Mouse (Mus musculus): ENCODE results near the gene Zfp764. TPM values are rescaled to one million over a fixed set of nuclear protein-coding genes. Genes with fewer than 3 reads are reported as not detected.
A peak's percentile ranks its signal among the peaks of the same experiment; 100 is the strongest.
"Not testable (repeated sequence)": the region's sequence is repeated elsewhere in the genome, so short reads cannot be mapped to it uniquely, and the experiment has no call there.

Gene Zfp764
- 1 to 10 TPM; 3.8 to 3.9 TPM for total RNA-seq (2021)
- long read RNA-seq, partial matches to known transcripts = 1 of 5 reads
- long read RNA-seq, other reads (novel, unspliced or antisense) = 2 of 5 reads

DNA sequence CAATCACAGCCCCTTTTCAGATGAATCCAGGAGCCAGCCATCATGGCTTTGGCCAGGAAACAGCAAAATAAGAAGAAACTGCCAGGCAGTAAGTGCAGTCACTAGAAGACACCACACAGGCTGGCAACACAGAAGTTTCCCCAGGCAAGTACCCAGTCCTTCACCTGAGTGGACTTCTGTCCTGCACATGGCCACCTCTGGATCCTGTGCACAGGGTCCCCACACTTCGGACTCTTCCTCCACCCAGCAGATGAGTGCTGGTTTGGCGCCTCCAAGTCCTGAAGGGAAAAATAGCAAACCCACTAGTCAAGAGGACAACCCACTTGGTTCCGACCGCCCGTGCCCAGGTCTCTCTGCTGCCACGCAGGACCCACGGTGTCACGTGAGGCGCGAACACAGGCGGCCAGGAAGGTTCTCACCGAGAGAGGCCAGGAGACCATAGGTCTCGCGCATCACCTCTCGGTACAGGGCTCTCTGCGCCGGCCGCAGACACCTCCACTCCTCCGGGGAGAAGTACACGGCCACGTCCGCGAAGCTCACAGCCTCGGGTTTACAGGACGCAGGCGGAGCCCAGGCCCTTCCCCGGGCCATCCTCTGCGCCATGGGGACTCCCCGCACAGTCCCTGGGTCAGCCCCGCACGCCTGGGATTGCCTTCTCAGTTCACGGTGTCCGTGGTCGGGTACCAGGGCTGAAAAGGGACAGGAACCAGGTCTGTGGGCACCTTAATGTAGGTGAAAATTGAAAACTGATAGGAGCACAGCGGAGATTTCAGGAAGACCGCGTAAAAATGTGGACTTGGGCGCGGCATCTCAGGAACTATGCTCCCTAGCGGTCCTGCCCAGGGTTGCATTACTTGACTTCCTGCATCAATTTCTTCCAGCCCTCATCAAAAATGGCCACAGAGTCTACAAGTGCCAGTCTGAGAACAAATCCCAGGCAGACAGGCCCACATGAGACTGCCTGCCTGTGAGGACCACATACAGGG is at the start of gene Zfp764:
TSS of gene Zfp764 (minus strand) at position 821 of the 986 bp plus-strand sequence.
- peak; percentile 68 to 92 for DNase-seq (ENCODE audit: low spot score in 2 of 2)

DNA sequence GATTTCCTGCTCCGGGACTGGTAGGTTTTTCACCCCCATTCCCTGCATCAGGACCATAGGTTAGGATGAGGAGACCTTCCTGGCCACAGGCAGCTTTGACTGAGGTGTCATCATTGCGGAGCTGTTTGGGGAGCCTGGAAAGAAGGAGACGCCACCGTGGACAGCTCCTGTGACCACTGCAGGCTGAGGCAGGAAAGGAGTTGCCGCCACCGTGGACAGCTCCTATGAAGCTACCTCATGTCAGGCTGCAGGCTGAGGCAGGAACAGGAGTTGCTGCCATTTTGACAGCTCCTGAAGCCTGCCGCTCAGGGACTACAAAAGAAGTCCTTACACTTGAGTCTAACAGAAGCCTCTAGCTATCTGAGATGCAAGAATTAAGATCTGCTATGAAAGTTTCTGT is 48.3 kb upstream of the Zfp764 start:
- DNase-seq (ENCODE audit: low spot score in 2 of 2) = no peak

DNA sequence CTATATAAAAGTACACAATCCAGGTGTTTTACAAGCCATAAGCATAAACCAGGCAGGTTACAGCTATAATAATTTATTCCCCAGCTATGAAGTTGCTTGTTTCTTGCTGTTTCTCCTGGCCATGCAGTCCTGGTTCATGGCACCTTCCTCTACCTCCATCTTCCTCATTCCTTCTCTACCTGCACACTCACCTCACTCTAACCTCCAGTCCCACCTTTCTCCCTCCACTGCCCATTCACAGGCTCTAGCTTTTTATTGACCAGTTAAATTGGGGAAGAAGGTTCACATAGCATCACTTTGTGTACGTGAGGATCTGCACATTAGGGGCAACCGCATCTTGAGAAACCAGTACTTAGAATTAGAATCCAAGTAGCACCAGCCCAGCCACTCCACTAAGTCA is 46.4 kb upstream of the Zfp764 start:
- DNase-seq (ENCODE audit: low spot score in 2 of 2) = no peak

DNA sequence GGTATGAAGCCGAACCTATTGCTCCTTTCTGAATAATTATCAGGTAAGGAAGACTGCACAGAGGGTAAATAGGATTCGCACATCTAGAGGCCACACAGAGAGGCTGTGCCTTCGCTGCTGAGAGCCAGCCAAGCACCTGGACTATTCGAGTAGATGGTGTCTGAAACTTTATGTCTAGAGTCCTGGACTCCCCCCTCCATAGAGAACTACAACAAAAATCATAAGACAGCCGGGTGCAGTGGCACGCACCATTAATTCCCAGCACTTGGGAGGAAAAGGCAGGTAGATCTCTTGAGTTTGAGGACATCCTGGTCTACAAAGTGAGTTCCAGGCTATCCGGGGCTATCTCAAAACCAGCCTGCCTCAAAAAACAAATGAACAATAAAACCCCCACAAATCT is 43.3 kb upstream of the Zfp764 start:
- DNase-seq (ENCODE audit: low spot score in 2 of 2) = no peak

DNA sequence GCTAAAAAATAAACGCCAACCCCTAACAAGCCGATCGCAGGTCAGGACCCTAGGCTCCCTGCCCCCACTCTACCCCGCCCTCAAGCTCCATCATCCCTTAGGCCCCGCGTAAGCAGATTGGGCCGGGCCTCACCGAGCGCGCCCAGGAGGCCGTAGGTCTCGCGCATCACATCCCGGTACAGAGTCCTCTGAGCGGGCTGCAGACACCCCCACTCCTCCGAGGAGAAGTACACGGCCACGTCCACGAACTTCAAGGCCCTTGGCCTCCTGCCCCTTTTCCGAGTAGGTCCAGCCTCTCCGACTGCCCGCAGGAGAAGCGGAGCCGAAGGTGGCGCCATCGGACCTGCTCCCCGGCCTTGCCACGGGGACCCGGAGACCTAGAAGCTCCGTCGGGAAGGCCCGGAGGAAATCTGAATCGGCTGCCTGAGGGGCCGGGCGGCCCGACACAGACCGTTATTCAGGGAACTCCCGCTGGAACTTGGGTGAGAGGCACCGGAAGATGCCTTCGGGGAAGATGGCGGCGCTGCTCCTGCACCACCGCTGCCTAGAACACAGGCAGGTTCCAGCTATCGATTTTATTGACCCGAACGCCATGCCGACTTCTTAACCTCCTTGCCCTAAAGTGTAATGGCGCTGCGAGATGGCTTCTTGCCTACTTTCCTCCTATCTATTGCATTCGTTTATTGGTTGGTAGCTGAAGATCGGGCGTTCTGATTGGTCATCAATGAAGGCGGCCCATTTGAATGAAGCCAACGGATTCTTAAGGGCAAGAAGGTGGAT is 42.1 kb upstream of the Zfp764 start, which contains the start of gene Zfp689:
TSS of gene Zfp689 (minus strand) at position 638 of the 780 bp plus-strand sequence.
- DNase-seq (ENCODE audit: low spot score in 2 of 2) = peak; percentile 87 to 98

DNA sequence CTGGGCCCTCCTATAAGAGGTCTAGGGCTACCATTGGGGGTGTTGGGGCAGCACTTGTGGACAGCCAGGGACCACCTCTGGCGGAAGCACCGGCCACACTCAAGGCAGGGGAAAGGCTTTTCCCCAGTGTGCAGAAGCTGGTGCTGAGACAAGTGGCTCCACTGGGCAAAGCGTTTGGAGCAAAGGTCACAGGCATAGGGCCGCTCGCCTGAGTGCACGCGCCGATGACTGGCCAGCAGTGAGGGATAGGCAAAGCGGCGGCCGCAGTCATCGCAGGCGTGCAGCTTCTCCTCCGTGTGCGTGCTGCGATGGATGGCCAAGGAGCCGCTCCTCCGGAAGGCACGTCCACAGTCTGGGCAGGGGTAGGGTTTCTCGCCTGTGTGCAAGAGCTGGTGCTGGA is 37.4 kb upstream of the Zfp764 start:
- DNase-seq (ENCODE audit: low spot score in 2 of 2) = no peak

DNA sequence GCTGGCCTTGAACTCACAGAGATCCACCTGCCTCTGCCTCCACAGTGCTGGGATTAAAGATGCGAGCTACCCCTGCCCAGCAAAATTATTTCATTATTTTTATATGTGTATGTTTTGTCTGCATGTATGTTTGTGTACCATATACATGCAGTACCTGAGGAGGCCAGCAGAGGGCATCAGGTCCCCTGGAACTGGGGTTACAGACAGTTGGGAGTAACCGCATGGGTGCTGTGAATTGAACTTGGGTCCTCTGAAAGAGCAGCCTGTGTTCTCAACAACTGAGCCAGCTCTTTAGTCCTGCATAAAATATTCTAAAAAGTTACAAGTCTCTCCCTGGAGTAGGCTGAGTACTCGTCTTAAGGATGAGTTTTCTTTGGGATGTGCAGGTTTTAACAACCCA is 31.1 kb upstream of the Zfp764 start:
- DNase-seq (ENCODE audit: low spot score in 2 of 2) = no peak

DNA sequence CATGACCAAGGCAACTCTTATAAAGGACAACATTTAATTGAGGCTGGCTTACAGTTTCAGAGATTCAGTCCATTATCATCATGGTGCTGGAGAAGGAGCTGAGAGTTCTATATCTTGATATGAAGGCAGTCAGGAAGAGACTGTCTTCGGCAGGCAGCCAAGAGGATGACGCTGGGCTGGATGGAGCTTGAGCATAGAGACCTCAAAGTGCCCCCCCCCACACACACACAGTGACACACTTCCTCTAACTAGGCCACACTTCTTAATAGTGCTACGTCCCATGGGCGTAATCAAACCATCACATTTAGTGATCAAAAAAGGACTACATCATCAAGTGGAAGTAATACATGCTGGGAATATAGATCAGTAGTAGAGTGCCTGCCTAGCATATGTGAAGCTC is 28.6 kb upstream of the Zfp764 start:
- DNase-seq (ENCODE audit: low spot score in 2 of 2) = no peak

DNA sequence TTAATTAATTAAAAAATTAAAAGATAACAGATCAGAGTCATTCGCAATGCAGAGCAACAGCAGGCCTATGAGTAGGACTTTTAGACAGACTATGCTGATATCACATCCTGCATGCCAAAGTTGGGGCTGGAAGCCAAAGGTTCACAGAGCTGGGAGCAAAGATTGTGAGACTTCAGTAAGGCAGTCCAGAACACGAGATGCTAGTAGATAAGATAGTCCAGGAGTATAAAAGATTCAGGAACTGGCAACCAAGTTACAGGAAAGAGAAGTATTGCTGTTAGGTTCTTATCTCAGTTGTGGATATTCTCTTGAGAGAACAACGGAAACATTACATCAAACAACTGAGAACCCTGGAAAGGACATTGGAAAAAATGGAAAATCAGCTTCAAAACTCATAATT is 19.7 kb upstream of the Zfp764 start:
- no peak for DNase-seq (ENCODE audit: low spot score in 2 of 2)

DNA sequence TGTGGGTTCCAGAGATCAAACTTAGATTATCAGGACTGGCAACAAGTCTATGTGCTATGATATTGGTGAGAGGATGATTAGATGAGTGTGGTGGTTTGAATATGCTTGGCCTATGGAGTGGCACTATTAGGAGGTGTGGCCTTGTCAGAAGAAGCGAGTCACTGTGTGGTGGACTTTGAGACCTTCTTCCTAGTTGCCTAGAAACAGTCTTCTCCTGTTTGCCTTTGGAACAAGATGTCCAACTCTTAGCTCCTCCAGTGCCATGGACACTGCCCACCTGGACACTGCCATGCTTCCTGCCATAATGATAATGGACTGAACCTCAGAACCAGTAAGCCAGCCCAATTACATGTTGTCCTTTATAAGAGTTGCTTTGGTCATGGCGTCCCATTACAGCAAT is 19.3 kb upstream of the Zfp764 start:
- no peak for DNase-seq (ENCODE audit: low spot score in 2 of 2)

DNA sequence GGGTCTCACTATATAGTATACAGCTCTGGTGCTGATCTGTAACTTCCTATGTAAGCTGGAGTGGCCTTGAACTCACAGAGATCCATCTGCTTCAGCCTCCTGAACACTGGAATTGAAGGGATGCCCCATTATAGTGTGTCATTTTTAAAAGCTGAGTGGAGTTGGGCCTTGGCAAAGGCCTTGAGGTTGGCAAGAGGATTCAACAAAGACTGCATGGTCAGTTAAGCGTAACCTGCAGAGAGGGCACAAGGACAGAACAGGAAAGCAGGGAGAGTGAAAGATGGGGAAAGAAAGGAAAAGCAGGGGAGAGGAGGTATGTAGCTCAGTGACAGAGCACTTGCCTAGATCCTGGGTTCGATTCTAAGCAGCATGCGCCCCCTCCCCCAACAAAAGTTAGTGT is 18.7 kb upstream of the Zfp764 start:
- DNase-seq (ENCODE audit: low spot score in 2 of 2) = no peak

DNA sequence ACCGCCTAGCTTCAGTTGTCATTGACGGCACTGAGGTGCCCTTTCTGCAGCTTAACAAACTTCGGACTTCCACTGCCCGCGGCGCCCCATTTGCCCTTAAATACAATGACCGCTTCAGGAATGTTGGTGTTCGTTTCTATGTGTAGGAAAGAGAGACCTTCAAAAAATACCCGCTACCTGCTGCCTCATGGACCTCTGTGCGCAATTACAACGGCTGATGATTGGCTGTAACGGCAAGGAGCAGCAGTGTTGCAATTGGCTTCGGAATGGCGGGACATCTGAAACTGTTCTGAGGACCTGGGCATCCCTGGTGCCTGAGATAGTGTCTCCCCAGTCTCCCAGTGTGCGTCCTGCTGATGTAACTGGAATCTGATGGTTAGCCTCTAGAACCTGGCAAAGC is 15.6 kb upstream of the Zfp764 start:
- peak; percentile 11 to 55 for DNase-seq (ENCODE audit: low spot score in 2 of 2)

DNA sequence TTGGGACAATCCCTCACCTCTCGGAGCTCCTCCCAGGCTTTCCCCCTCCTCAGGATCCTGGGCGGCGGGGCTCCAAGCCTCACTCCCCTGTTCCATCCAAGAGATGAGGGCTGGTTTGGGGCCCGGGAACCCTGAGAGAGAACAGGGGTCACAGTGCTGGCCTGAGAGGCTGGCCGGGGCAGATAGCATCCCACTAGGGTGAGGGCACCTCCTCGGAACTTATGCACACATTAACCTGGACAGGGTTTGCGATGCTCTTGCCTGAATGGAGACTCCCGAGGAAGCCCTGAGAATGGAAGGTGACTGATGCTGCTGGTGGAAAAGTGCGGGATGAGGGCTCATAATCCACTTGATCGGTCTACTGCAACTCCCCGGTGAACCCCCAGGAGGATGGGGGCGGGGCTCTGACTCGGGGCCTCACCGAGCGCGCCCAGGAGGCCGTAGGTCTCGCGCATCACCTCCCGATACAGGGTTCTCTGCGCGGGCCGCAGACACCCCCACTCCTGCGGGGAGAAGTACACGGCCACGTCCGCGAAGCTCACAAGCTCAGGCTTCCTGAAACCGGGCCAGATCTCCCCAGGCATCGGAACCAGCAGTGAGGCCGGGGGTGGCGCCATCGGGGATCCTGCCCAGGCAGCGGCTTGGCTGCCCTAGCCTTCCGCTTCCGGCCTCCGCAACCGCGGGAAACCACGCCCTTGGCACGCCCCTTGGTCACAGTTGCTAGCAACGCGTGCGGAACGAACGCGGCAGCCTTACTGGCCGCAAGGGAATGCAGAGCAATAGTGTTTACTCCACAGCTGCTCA is 15.0 kb upstream of the Zfp764 start, which contains the start of gene Zfp688:
TSS of gene Zfp688 (minus strand) at position 681 of the 804 bp plus-strand sequence.
- peak; percentile 87 to 94 for DNase-seq (ENCODE audit: low spot score in 2 of 2)

DNA sequence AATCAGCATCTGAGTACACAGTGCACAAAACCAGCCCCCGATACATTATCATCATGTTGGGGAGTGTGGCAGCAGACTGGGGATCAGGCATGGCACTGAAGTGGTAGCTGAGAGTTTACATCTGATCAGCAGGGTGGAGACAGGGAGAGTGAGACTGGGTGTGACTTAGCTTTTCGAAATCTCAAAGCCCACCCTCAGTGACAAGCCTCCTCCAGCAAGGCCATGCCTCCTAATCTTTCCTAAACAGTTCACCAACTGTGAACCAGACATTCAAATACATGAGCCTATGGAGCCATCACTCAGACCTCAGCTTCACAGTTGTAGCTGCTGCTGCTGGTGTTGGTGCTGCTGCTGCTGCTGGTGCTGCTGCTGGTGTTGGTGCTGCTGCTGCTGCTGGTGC is 4.8 kb upstream of the Zfp764 start:
- DNase-seq (ENCODE audit: low spot score in 2 of 2) = no peak

DNA sequence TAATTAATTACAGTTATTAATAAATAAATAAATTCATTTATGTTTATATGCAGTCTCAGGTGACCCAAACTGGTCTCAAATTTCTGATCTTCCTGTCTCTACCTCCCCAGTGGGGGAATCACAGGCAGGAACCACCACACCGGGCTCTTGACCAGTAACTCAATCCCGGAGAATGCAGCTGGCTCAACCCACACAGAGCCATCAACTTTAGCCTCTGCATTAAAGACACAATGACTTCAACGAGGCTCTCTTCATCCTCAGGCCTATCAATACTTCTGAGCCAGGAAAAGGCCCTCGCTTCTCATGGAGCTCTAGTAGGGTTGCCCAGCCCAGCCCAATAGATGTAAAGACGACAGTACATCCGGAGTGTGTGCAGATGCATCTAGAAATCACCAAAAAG is 2.5 kb downstream of the Zfp764 start:
- not testable (repeated sequence) for DNase-seq (ENCODE audit: low spot score in 2 of 2)

DNA sequence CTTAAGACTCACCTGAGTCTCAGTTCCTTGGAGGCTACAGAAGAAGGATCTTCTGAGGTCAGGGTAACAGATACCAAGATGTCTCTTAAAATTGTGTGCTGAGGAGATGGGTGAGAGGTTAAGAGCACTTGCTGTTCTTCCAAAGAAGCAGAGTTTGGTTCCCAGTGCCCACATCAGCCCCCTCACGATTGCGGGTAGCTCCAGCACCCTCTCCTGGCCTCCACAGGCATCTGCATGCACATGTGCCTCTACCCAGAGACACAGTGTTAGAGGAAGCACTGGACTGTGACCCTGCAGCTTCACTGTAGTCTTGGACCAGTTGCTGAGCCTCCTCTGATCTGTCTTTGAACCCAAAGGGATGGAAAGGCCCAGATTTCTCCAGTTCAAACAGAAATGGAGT is 3.6 kb downstream of the Zfp764 start:
- DNase-seq (ENCODE audit: low spot score in 2 of 2) = no peak

DNA sequence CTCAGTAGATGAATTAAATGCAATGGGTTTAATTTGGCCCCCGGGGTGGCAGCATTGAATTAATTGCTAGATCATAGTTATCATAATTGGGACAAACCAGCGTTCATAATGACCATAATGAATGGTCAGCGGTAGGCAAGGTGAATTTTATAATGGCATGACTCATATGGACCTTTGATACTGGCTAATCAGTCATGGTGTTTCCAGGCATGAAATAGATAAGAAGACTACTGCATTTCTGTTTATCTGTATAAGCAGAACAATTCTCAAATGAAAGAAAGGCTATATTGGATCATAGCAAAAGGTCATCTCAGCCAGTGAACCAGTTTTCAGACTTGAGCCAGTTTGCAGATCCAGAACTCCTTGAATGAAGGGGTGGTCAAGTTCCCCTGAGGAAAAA is 6.3 kb downstream of the Zfp764 start:
- DNase-seq (ENCODE audit: low spot score in 2 of 2) = no peak

DNA sequence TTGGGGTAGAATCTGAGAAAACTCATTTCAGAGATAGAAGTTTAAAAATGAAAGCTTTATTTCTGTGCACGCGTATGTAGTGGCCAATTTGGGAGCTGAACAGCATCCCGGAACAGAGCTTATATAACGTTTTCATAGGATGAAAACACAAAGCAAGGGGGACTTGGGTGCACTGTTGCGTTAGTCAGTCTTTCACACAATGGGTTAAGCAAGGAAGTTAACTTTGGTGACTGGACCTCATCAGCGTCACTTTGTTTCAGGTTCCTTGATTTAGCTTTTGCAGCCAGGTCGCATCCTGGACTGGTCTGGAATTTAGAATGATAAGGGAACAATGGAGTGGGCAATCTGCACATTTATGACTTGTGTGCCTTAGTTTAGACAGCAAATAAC is 12.7 kb downstream of the Zfp764 start:
- no peak for DNase-seq (ENCODE audit: low spot score in 2 of 2)

DNA sequence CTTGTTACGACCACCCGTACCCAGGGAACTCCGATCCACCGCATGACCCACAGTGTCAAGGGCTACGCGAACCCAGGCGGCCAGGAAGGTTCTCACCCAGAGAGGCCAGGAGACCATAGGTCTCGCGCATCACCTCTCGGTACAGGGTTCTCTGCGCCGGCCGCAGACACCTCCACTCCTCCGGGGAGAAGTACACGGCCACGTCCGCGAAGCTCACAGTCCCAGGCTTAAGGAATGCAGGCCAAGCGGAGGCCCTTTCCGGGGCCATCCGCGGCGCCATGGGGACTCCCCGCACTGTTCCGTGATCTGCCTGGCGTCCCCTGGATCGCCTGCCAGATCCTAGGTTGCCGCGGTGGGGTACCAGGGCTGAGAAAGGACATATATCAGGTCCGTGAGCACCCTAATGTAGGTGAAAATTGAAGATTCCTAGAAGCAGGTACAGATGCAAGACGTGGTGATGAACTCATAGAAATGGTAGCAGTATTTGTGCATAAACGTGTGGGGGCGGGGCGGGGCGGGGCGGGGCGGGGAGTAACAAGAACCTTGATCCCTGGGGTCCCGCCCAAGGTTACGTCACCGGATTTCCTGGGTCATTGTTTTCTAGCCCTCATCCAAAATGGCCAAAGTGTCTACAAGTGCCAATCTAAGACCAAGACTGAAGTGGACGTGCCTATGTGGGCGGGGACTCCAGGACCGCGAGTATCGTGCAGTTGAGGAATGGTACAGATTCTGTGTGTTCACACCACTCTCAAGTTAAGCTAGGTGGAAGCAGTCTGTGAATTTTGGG is 13.3 kb downstream of the Zfp764 start, which contains the start of gene E430018J23Rik:
TSS of gene E430018J23Rik (minus strand) at position 473 of the 787 bp plus-strand sequence.
- DNase-seq (ENCODE audit: low spot score in 2 of 2) = peak; percentile 91 to 99

DNA sequence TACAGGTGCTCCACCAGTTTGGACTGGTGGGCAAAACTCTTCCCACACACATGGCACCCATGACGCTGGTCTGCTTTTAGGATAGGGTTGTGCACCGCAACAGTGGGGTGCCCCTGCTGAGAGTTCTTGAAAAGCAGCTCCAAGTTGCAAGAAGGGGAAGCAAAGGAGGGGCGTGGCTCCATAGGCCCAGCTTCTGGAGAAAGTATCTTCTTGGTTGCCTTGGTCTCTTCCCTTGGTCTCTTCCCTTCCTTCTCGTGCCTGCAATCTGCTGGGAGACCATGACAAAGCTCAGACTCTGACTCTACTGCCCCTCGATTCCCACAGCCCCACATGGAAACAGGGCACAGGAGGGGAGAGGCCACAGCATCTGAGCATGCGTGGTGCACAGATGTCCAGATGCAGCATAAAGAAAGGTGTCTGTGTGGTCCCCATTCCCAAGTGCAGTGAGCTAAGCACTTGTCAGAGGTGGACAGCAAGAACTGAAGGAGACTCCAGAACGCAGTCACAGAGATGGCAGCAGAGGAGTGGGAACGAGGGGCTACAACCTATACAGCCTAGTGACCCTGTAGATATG is 14.3 kb downstream of the Zfp764 start:
- DNase-seq (ENCODE audit: low spot score in 2 of 2) = no peak

All from layer of hippocampus, adult 18-20 months (tissue).